Mouse (Mus musculus) heart, adult 11 months (tissue): ENCODE results near the gene Abcc3.
A peak's percentile ranks its signal among the peaks of the same experiment; 100 is the strongest.

Experiments used
- DNase-seq: peaks from one replicate; pipeline ENCODE4 v3.0.0; 2022

Abcc3 gene

GRCm38 (mm10) chr11:94323271-94323925 lies 69.4 kb downstream of the Abcc3 start:
- DNase-seq: peak; percentile 79

DNA sequence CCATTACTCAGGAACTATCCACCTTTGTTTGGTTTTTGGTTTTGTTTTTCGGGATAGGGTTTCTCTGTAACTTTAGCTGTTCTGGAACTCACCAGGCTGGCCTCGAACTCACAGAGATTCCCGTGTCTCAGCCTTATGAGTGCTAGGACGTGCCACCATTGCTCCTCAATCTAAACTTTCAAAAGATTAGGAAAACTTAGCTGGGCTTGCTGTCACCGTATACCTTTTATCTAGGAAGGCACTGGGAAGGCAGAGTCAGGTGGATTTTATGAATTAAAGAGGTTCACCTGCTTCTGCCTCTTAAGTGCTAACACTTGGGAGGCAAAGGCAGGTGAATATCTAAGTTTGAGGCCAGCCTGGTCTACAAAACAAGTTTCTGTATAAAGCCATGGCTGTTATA lies 70.2 kb downstream of the Abcc3 start:
- DNase-seq: peak; percentile 88

- peak; percentile 99 for DNase-seq
Observed at GRCm38 (mm10) chr11:94321931-94322400, 70.8 kb downstream of the Abcc3 start, which contains the start of gene Luc7l3. Gene Luc7l3, minus strand, starts transcription at chr11:94321988.

- no peak for DNase-seq
Observed at GRCm38 (mm10) chr11:94320969-94321930, 71.5 kb downstream of the Abcc3 start.

DNA sequence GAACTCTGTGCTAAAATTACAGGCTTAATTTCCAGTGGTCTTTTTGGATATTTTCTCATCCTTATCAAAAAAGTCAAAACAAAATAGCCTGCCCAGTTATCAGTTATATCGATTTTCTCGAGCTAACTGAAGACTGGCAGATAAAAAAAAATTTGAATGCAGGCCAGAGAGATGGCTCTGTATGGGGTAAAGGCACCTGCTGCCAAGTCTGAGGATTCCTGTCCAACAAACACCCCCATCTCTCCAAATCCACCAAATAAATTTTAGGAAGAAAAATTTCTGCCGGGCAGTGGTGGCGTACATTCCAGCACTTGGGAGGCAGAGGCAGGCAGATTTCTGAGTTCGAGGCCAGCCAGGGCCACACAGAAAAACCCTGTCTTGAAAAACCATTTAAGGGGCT lies 74.7 kb downstream of the Abcc3 start:
- peak; percentile 75 for DNase-seq

GRCm38 (mm10) chr11:94317515-94317914 lies 75.3 kb downstream of the Abcc3 start:
- peak; percentile 56 for DNase-seq

GRCm38 (mm10) chr11:94317014-94317413 lies 75.8 kb downstream of the Abcc3 start:
- peak; percentile 71 for DNase-seq

GRCm38 (mm10) chr11:94316528-94316927 lies 76.3 kb downstream of the Abcc3 start:
- DNase-seq: peak; percentile 58

- DNase-seq: peak; percentile 31
Observed at GRCm38 (mm10) chr11:94315308-94315707, 77.5 kb downstream of the Abcc3 start.

- no peak for DNase-seq
Observed at GRCm38 (mm10) chr11:94314098-94314652, 78.6 kb downstream of the Abcc3 start.

DNA sequence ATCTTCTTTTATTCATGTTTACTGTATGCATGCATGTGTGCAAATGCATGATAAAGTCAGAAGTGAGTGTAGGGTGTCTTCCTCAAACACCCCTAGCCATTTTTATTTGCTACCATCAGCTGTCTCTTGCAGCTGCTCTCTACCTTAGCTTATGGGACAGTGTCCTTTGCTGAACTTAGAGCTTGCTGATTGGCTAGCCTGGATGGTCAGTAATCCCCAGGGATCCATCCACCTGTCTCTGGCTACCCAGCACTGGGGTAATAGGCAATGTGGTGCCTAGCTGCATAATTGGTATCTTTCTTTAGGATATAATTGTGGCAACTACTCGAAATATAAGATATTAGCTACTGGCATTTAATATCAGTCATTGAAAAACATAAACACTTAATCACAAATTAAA lies 80.1 kb downstream of the Abcc3 start:
- DNase-seq: peak; percentile 81

GRCm38 (mm10) chr11:94294996-94295845 lies 97.6 kb downstream of the Abcc3 start:
- peak; percentile 65 for DNase-seq
